Mouse (Mus musculus) midbrain, embryonic 13.5 days (tissue): ENCODE measurements around the gene Mcam. TPM values are rescaled to one million over a fixed set of nuclear protein-coding genes. Genes with fewer than 3 reads are reported as not detected.

Source experiments
- ATAC-seq: fragments of 200-750 bp; cut with Nextera tagmentation; 2 replicates; pipeline ENCODE4 v1.8.0; 2017; ENCODE audit warnings: mild to moderate bottlenecking, moderate TSS enrichment, moderate library complexity
- H3K27ac ChIP-seq: fragments of 300-500 bp; sonication (generic); 2 replicates; pipeline ENCODE4 v1.5.1; 2015; ENCODE audit warnings: inconsistent platforms, mild to moderate bottlenecking, moderate library complexity
- H3K27me3 ChIP-seq: fragments of 300-500 bp; sonication (generic); 2 replicates; pipeline ENCODE4 v1.6.1; 2015; ENCODE audit warnings: mild to moderate bottlenecking, inconsistent platforms
- H3K36me3 ChIP-seq: fragments of 300-500 bp; sonication (generic); 2 replicates; pipeline ENCODE4 v1.6.1; 2015; ENCODE audit warnings: mild to moderate bottlenecking, inconsistent platforms
- H3K4me1 ChIP-seq: fragments of 300-500 bp; sonication (generic); replicated peaks from 2 replicates; pipeline ENCODE4 v1.6.1; 2015; ENCODE audit warnings: inconsistent platforms
- H3K4me2 ChIP-seq: fragments of 300-500 bp; sonication (generic); replicated peaks from 2 replicates; pipeline ENCODE4 v1.6.1; 2015; ENCODE audit warnings: moderate library complexity, mild to moderate bottlenecking, inconsistent platforms
- H3K4me3 ChIP-seq: fragments of 300-500 bp; sonication (generic); replicated peaks from 2 replicates; pipeline ENCODE4 v1.5.1; 2015; ENCODE audit warnings: mild to moderate bottlenecking, inconsistent platforms
- H3K9ac ChIP-seq: fragments of 300-500 bp; sonication (generic); replicated peaks from 2 replicates; pipeline ENCODE4 v1.6.1; 2015; ENCODE audit warnings: mild to moderate bottlenecking, inconsistent platforms
- H3K9me3 ChIP-seq: fragments of 300-500 bp; sonication (generic); 2 replicates; pipeline ENCODE4 v1.6.1; 2016; ENCODE audit warnings: mild to moderate bottlenecking, inconsistent platforms
- WGBS: fragments of 180-500 bp; shearing (Covaris S2); methylation state at CpG from one replicate; pipeline ENCODE4 v1.1.7; 2015; 5-methylcytosine and 5-hydroxymethylcytosine counted together
- polyA plus RNA-seq: library from polyadenylated mRNA; unstranded; fragments of >200 nt; fragmentation: Nextera tagmentation; extraction: Ambion mirVana; gene quantifications from 2 replicates; pipeline ENCODE4 v1.2.1, GENCODE M21; 2015

The Mcam gene
- polyA plus RNA-seq, 1 experiment from 2014 or later: 13.7 TPM

DNA sequence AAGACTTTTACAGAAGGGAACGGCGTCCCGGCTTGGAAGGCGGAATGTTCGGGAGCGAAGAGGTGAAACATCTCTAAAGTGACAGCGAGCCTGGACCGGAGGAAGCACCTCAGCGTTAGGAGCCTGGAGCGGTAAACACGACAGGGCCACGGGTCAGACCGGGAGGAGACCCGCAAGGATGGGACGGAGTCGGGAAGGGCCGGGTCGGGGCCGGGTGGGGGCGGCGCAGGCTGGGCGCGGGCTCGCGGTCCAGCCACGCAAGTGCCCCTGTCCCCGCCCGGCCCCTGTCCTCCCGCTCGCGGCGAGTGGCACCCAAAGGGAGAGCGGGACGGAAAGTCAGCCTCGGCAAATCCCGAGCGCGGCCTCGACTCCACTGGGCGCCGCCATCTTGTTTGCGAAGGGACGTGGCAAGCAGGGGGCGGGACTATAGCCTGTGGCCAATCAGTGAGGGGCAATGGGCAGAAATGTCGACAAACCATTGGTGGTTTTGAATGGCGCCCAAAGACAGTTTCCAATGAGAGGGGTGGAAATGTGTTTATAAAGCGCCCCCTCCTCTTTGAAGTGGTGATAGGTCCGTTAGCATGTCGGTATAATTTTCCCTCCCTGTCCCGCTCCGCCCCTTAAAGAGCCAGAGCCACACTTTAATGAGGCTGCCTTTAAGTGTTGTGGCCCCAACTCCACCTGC lies 21.0 kb upstream of the Mcam start, which contains the start of the genes Gm49380 and Rnf26:
Gene Gm49380 (minus strand): TSS at position 396 of the 685 bp plus-strand sequence.
Gene Rnf26 (minus strand): TSS at position 413 of the 685 bp plus-strand sequence.
- Histone ChIP-seq H3K4me3 (peak within 1 kb of the TSS; percentile 71), H3K9me3 (no peaks in the 10 kb centered on the region), H3K27ac (no peak within 1 kb of the TSS), H3K4me2 (peak within 1 kb of the TSS; percentile 59), H3K36me3 (no peaks in the 10 kb centered on the region), H3K9ac (peak within 1 kb of the TSS; percentile 75), H3K4me1 (peaks cover 40% of the 10 kb centered on the region), H3K27me3 (no peaks in the 10 kb centered on the region)
- ATAC-seq: peak; percentile 96
- WGBS: under 1% methylated on average over 40 of the region's 51 CpGs

DNA sequence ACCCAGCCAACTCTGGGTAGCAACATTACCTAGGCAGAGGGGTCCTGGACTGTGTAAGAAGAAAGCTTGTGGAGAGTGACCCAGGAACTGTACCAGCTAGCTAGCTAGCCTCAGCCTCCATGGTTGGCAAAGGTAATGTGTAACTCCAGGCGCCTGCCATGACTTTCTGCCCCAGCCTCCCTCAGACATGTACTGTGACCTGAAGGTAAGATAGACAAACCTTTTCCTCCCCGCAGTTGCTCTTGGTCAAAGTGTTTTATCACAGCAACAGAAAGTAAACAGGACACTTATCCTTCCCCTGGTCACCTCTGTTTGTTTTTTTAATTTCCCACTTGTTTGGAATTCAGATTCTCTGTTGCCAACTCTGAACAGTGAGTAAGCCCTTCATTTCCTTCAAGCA lies 19.8 kb upstream of the Mcam start:
- H3K9ac ChIP-seq: no peak overlapping the region
- no peak overlapping the region; the same call in 1 of the 2 replicates for H3K4me2 ChIP-seq
- no peak overlapping the region for H3K4me3 ChIP-seq
- H3K9me3 ChIP-seq: no peaks in the 10 kb centered on the region
- H3K36me3 ChIP-seq: no peaks in the 10 kb centered on the region
- H3K27me3 ChIP-seq: no peaks in the 10 kb centered on the region
- H3K4me1 ChIP-seq: peaks cover 28% of the 10 kb centered on the region
- 86% methylated on average over 2 of the region's 2 CpGs for WGBS
- no peak for ATAC-seq
- no peak overlapping the region for H3K27ac ChIP-seq

DNA sequence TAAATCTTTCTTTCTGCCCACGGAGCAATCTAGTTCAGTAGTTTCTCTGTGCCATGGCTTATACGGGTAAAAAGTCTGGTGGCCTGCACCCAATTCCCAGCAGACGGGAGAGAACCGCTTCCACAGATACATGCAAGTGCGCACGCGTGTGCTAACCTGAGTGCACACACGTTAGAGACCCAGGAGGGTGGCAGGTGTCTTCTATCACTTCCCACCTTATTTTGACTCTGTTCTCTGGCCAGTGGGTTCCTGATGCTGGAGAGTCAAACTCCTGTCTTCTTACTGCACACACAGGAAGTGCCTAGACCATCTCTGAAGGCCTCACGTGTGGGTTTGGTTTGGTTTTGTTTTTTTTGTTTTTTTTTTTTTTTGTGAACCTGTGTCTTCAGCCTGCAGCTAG lies 18.7 kb upstream of the Mcam start:
- no peaks in the 10 kb centered on the region for H3K27me3 ChIP-seq
- H3K9me3 ChIP-seq: no peaks in the 10 kb centered on the region
- no peak overlapping the region for H3K9ac ChIP-seq
- no peak overlapping the region for H3K4me2 ChIP-seq
- H3K36me3 ChIP-seq: no peaks in the 10 kb centered on the region
- H3K27ac ChIP-seq: no peak overlapping the region
- peaks cover 16% of the 10 kb centered on the region for H3K4me1 ChIP-seq
- ATAC-seq: no peak
- H3K4me3 ChIP-seq: no peak overlapping the region
- WGBS: 93% methylated on average over 9 of the region's 9 CpGs

DNA sequence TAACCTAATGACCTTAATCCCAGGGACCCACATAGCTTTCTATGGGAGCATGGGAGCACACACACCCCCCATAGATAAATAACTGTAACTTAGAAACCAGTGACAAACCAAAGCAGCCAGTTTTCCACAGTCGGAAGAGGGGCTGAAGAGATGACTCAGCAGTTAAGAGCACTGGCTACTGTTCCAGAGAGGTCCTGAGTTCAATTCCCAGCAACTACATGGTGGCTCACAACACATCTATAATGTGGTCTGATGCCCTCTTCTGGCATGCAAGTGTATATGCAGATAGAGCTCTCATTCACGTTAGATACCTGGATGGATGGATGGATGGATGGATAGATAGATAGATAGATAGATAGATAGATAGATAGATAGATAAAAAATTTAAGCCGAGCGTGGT lies 18.1 kb upstream of the Mcam start:
- 93% methylated on average over 4 of the region's 4 CpGs for WGBS
- peaks cover 13% of the 10 kb centered on the region for H3K4me1 ChIP-seq
- no peak overlapping the region for H3K9ac ChIP-seq
- no peak overlapping the region for H3K27ac ChIP-seq
- no peak overlapping the region for H3K4me2 ChIP-seq
- no peak overlapping the region for H3K4me3 ChIP-seq
- H3K9me3 ChIP-seq: no peaks in the 10 kb centered on the region
- ATAC-seq: no peak
- no peaks in the 10 kb centered on the region for H3K27me3 ChIP-seq
- no peaks in the 10 kb centered on the region for H3K36me3 ChIP-seq

DNA sequence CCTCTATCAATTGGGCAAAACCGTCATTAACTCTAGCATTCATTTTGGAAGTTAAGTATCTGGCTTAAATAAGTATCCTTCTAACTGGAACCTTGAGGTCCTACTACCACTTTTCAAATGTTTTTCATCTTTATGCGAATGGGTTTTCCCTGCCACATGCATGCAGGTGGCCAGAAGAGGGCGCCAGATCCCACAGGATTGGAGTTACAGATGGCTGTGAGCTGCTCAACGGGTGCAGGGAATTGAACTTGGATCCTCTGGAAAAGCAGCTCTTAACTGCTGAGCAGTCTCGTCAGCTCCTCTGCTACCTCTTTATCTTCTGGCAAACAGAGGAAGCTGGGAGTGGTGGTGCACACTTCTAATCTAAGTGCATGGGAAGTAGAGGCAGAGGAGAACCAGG lies 15.3 kb upstream of the Mcam start:
- H3K9ac ChIP-seq: no peak overlapping the region
- WGBS: 48% methylated on average over 5 of the region's 5 CpGs
- ATAC-seq: no peak

DNA sequence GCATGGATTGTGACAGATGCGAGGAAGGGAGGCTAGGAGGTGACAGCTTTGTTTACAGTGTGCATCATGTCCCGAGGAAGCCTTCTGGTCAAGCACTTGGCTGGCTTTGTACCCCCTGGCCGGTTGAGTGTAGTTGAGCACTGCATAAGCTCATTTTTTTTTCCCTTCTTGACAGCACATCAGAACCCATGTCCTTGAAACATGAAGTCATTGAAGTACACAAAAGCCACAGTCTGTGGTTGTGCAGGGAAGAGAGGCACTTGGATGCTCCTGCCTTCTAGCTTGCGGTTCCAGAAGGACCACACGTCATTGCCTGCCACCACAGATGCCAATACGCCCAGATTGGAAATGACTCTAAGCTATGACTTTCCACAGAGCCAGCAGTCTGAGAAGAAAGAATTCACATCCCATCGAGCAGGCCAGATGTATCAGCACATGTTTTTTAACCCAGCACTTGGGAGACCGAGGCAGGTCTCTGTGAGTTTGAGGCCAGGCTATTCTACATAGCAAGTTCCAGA lies 14.3 kb upstream of the Mcam start:
- Histone ChIP-seq H3K9ac (no peak overlapping the region), H3K9me3 (no peaks in the 10 kb centered on the region), H3K36me3 (no peaks in the 10 kb centered on the region), H3K4me1 (no peaks in the 10 kb centered on the region), H3K27me3 (no peaks in the 10 kb centered on the region), H3K4me3 (no peak overlapping the region), H3K4me2 (no peak overlapping the region), H3K27ac (no peak overlapping the region)
- 89% methylated on average over 8 of the region's 8 CpGs for WGBS
- no peak for ATAC-seq

More for the DNA sequence above, 15.3 kb upstream of the Mcam start:
- no peaks in the 10 kb centered on the region for H3K36me3 ChIP-seq
- no peaks in the 10 kb centered on the region for H3K4me1 ChIP-seq
- H3K9me3 ChIP-seq: no peaks in the 10 kb centered on the region
- no peak overlapping the region for H3K4me3 ChIP-seq
- no peak overlapping the region for H3K27ac ChIP-seq
- H3K4me2 ChIP-seq: no peak overlapping the region
- H3K27me3 ChIP-seq: no peaks in the 10 kb centered on the region

DNA sequence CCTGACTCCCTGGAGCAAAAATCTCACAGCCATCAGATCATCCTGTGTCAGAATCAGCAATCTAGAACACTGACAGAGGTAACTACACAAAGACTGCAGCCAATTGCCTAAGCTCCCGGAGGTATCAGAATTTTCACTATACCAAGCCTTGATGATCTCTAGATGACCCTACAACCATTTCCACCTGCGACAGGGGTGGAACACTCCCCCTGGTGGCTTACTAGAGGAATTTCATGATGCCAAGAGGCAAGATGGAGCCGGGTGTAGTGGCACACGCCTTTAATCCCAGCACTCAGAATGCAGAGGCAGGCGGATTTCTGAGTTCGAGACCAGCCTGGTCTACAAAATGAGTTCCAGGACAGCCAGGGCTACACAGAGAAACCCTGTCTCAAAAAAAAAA lies 10.0 kb upstream of the Mcam start:
- Histone ChIP-seq H3K4me2 (no peak overlapping the region), H3K36me3 (no peaks in the 10 kb centered on the region), H3K9ac (no peak overlapping the region), H3K4me3 (no peak overlapping the region), H3K27me3 (peaks cover 5% of the 10 kb centered on the region; the same call in 1 of the 2 replicates), H3K9me3 (no peaks in the 10 kb centered on the region), H3K27ac (no peak overlapping the region), H3K4me1 (0 out of 2 replicates have a peak, but pooled peaks cover 3% of the 10 kb centered on the region)
- WGBS: 62% methylated on average over 6 of the region's 6 CpGs
- ATAC-seq: no peak

DNA sequence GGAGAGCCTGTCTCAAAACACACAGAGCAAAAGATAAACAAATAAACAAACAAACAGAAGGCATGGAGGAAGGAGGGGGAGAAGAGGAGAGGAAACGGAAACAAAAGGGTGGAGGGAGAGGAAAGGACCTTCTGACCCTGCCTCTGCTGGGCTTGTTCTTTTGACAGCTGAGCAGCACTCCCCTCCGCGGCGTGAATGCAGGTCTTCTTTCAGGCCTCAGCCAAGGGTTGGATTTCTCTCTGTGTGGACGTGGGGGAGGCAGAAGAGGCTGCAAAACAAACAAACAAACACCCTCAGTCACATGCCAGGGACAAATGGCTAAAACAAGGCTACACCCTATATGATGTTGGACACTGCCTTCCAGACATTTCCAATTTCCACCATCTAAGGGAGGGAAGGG lies 9.2 kb upstream of the Mcam start:
- Histone ChIP-seq H3K4me1 (peaks cover 9% of the 10 kb centered on the region), H3K9ac (no peak overlapping the region), H3K27ac (no peak overlapping the region), H3K4me2 (no peak overlapping the region), H3K4me3 (no peak overlapping the region), H3K27me3 (peaks cover 7% of the 10 kb centered on the region; the same call in 1 of the 2 replicates), H3K9me3 (no peaks in the 10 kb centered on the region), H3K36me3 (no peaks in the 10 kb centered on the region)
- WGBS: 65% methylated on average over 5 of the region's 5 CpGs
- ATAC-seq: no peak

DNA sequence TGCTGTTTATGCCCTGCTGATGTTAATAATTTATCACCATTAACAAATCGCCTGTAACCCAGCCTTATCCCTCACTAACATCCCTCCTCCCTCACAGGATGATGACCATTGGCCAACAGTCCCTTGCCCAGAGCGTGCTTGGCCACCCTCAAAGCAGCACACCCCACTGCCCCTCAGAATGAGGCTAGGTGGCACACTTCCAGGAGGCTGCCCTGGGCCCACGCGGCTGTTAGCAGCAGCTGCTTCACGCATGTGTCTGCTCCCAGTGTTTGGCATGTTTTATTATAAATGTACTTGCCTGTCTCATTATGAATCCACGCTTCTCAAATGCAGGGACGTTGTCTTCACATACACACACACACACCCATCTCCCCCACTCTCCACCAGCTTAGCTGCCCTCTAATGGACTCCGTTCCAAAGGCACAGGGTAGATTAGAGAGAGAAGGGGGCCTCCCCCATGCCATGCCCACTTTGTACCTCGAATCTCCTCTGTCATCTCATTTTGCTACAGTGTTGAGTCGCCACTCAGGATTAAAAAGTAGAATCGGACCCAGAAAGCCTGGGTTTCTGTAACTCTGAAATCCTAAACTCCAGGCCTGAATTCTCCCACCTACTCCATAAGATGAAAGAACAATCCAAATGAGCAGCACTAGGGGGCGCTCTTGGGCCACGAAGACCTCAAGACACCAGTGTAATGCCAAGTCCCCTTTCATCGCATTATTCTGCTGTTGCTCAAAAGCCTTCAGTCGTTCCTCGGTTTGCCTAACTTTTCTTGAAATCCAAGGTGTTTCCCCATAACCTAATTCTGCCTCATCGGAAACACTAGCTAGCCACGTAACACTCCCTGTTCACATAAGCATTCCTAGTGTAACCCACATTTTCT lies 8.5 kb upstream of the Mcam start:
- 33% methylated on average over 18 of the region's 18 CpGs for WGBS
- H3K4me2 ChIP-seq: peak overlapping the region; percentile 11; the same call in 1 of the 2 replicates
- peaks cover 7% of the 10 kb centered on the region; the same call in 1 of the 2 replicates for H3K27me3 ChIP-seq
- peaks cover 17% of the 10 kb centered on the region for H3K4me1 ChIP-seq
- no peak overlapping the region for H3K27ac ChIP-seq
- H3K9ac ChIP-seq: no peak overlapping the region
- peak; percentile 44 for ATAC-seq
- H3K36me3 ChIP-seq: no peaks in the 10 kb centered on the region
- H3K9me3 ChIP-seq: no peaks in the 10 kb centered on the region
- H3K4me3 ChIP-seq: no peak overlapping the region

DNA sequence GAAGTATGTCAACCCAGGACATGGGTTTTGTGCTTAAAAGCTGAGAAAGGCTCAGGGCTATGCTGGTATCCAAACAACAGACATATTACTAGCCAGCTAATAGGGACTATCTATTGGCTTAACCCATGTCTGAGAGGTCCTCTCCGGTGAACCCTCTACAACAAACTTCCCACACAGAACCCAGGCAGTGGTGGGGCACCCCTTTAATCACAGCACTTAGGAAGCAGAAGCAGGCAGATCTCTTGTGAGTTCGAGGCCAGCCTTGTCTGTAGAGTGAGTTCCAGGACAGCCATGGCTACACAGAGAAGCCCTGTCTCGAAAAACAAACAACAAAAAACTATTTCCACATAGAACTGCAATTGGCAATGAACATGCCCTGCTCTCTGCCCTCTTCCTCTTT lies 7.5 kb upstream of the Mcam start:
- Histone ChIP-seq H3K9me3 (no peaks in the 10 kb centered on the region), H3K4me3 (no peak overlapping the region), H3K9ac (no peak overlapping the region), H3K27ac (no peak overlapping the region), H3K4me2 (no peak overlapping the region), H3K4me1 (peaks cover 22% of the 10 kb centered on the region), H3K27me3 (peaks cover 16% of the 10 kb centered on the region), H3K36me3 (no peaks in the 10 kb centered on the region)
- WGBS: 90% methylated on average over 3 of the region's 3 CpGs
- no peak for ATAC-seq

DNA sequence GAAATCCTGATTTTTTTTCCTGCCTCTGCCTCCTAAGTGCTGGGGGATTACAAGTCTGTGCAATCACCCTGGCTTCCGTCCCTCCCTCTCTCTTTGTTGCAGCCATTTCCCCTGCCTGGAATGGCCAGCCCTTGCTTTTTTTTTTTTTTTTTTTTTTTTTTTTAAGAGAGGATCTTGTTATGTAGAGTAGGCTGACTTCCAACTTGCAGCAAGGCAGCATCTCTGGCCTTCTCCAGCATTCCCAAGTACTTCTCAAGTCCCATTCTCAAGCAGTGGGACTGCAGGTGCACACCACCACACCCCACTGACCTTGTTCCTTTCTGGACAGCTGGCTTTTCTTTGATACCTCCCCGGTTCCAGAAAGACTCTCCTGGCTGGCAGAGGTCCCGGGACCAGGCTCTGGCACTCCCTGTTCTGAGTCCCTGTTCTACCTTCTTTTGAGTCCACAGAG lies 6.9 kb upstream of the Mcam start:
- H3K9ac ChIP-seq: no peak overlapping the region
- H3K27me3 ChIP-seq: peaks cover 23% of the 10 kb centered on the region
- ATAC-seq: no peak
- no peaks in the 10 kb centered on the region for H3K9me3 ChIP-seq
- no peaks in the 10 kb centered on the region for H3K36me3 ChIP-seq
- H3K4me2 ChIP-seq: no peak overlapping the region
- H3K4me1 ChIP-seq: peaks cover 22% of the 10 kb centered on the region
- WGBS: 49% methylated on average over 3 of the region's 3 CpGs
- H3K4me3 ChIP-seq: no peak overlapping the region
- H3K27ac ChIP-seq: no peak overlapping the region

DNA sequence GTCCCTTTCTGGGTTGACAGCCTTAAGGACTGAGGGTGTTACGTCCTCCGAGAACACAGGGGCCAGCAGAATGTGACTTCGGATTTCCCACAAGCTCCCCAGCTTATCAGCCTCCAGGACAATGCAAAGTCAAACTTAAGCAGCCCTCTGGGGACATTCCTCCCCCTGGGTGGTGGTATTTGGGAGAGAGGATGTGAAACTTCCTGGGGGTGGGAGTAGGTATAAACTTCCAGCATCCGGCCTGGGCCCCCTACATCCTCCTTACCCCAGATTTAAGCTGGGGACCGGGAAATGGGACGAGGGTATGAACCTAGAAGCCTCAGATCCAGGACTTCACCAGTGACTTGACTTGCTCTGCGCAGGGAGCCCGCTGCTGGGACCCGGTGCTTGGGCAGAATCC lies 4.6 kb upstream of the Mcam start:
- WGBS: 7% methylated on average over 9 of the region's 9 CpGs
- Histone ChIP-seq H3K27me3 (peaks cover 45% of the 10 kb centered on the region), H3K4me1 (peaks cover 38% of the 10 kb centered on the region)

More for the DNA sequence above, 4.6 kb upstream of the Mcam start:
- Histone ChIP-seq H3K9me3 (no peaks in the 10 kb centered on the region), H3K36me3 (no peaks in the 10 kb centered on the region), H3K4me2 (peak overlapping the region; percentile 66), H3K27ac (peak overlapping the region; percentile 53; the same call in 1 of the 2 replicates), H3K4me3 (peak overlapping the region; percentile 36), H3K9ac (peak overlapping the region; percentile 66)
- ATAC-seq: no peak
